Mouse (Mus musculus) heart, embryonic 13.5 days (tissue): ENCODE results near the gene Banf2. TPM values are rescaled to one million over a fixed set of nuclear protein-coding genes. Genes with fewer than 3 reads are reported as not detected.

Experiments
- ATAC-seq: fragments of 200-750 bp; cut with Nextera tagmentation; 2 replicates; pipeline ENCODE4 v1.8.0; 2017; ENCODE audit warnings: moderate TSS enrichment; ENCODE audit not compliant: insufficient number of reproducible peaks, low FRiP score, low TSS enrichment; ENCODE audit errors: extremely low read depth
- H3K27ac ChIP-seq: fragments of 300-500 bp; sonication (generic); replicated peaks from 2 replicates; pipeline ENCODE4 v1.5.1; 2015; ENCODE audit warnings: moderate library complexity, mild to moderate bottlenecking, inconsistent platforms
- H3K27me3 ChIP-seq: fragments of 300-500 bp; sonication (generic); replicated peaks from 2 replicates; pipeline ENCODE4 v1.6.1; 2015; ENCODE audit warnings: mild to moderate bottlenecking, inconsistent platforms
- H3K36me3 ChIP-seq: fragments of 300-500 bp; sonication (generic); 2 replicates; pipeline ENCODE4 v1.6.1; 2015; ENCODE audit warnings: mild to moderate bottlenecking, inconsistent platforms
- H3K4me1 ChIP-seq: fragments of 300-500 bp; sonication (generic); 2 replicates; pipeline ENCODE4 v1.6.1; 2015; ENCODE audit warnings: inconsistent platforms
- H3K4me2 ChIP-seq: fragments of 300-500 bp; sonication (generic); 2 replicates; pipeline ENCODE4 v1.6.1; 2015; ENCODE audit warnings: inconsistent platforms, mild to moderate bottlenecking, moderate library complexity
- H3K4me3 ChIP-seq: fragments of 300-500 bp; sonication (generic); 2 replicates; pipeline ENCODE4 v1.5.1; 2015; ENCODE audit warnings: moderate library complexity, mild to moderate bottlenecking, inconsistent platforms
- H3K9ac ChIP-seq: fragments of 300-500 bp; sonication (generic); 2 replicates; pipeline ENCODE4 v1.6.1; 2015; ENCODE audit warnings: inconsistent platforms, mild to moderate bottlenecking, moderate library complexity
- H3K9me3 ChIP-seq: fragments of 300-500 bp; sonication (generic); 2 replicates; pipeline ENCODE4 v1.6.1; 2016; ENCODE audit warnings: inconsistent platforms
- WGBS: fragments of 180-500 bp; shearing (Covaris S2); methylation state at CpG from one replicate; pipeline ENCODE4 v1.1.7; 2015; ENCODE audit warnings: mixed read lengths; 5-methylcytosine and 5-hydroxymethylcytosine counted together
- polyA plus RNA-seq: library from polyadenylated mRNA; unstranded; fragments of >200 nt; fragmentation: Nextera tagmentation; extraction: Ambion mirVana; gene quantifications from 2 replicates; pipeline ENCODE4 v1.2.1, GENCODE M21; 2015

Gene Banf2
- polyA plus RNA-seq, 1 experiment from 2014 or later = not detected

- Histone ChIP-seq H3K4me1 (no peaks in the 10 kb centered on the region), H3K36me3 (no peaks in the 10 kb centered on the region), H3K27me3 (no peaks in the 10 kb centered on the region), H3K4me2 (no peak overlapping the region), H3K4me3 (no peak overlapping the region), H3K9me3 (no peaks in the 10 kb centered on the region), H3K27ac (no peak overlapping the region), H3K9ac (no peak overlapping the region)
- WGBS = 79% methylated on average over 4 of the region's 4 CpGs
- ATAC-seq = no peak
Measured at GRCm38 (mm10) chr2:144069663-144070062, 36.8 kb downstream of the Banf2 start.

- H3K27me3 ChIP-seq = no peaks in the 10 kb centered on the region
- no peaks in the 10 kb centered on the region for H3K4me1 ChIP-seq
- no peak overlapping the region for H3K27ac ChIP-seq
- no peak overlapping the region for H3K4me2 ChIP-seq
- no peaks in the 10 kb centered on the region for H3K36me3 ChIP-seq
- no peak overlapping the region for H3K4me3 ChIP-seq
- 39% methylated on average over 7 of the region's 7 CpGs for WGBS
- no peak overlapping the region for H3K9ac ChIP-seq
- ATAC-seq = no peak
- H3K9me3 ChIP-seq = no peaks in the 10 kb centered on the region
Measured at GRCm38 (mm10) chr2:144070479-144070878, 37.6 kb downstream of the Banf2 start.

- ATAC-seq = no peak
Measured at GRCm38 (mm10) chr2:144072642-144073041, 39.8 kb downstream of the Banf2 start.

GRCm38 (mm10) chr2:144074059-144074458 is 41.2 kb downstream of the Banf2 start:
- no peak for ATAC-seq
- no peak overlapping the region for H3K27ac ChIP-seq
- no peaks in the 10 kb centered on the region for H3K9me3 ChIP-seq
- peaks cover 5% of the 10 kb centered on the region for H3K4me1 ChIP-seq
- H3K36me3 ChIP-seq = no peaks in the 10 kb centered on the region
- no peak overlapping the region for H3K9ac ChIP-seq
- 88% methylated on average over 5 of the region's 5 CpGs for WGBS
- H3K27me3 ChIP-seq = 0 out of 2 replicates have a peak, but pooled peaks cover 3% of the 10 kb centered on the region
- H3K4me3 ChIP-seq = no peak overlapping the region
- no peak overlapping the region for H3K4me2 ChIP-seq

More at GRCm38 (mm10) chr2:144072642-144073041, 39.8 kb downstream of the Banf2 start:
- H3K36me3 ChIP-seq = no peaks in the 10 kb centered on the region
- H3K4me3 ChIP-seq = no peak overlapping the region
- no peak overlapping the region for H3K9ac ChIP-seq
- H3K27me3 ChIP-seq = no peaks in the 10 kb centered on the region
- 47% methylated on average over 7 of the region's 7 CpGs for WGBS
- H3K4me2 ChIP-seq = no peak overlapping the region
- no peaks in the 10 kb centered on the region for H3K9me3 ChIP-seq
- H3K4me1 ChIP-seq = peaks cover 5% of the 10 kb centered on the region
- H3K27ac ChIP-seq = no peak overlapping the region

- Histone ChIP-seq H3K27me3 (0 out of 2 replicates have a peak, but pooled peaks cover 3% of the 10 kb centered on the region), H3K4me1 (peaks cover 5% of the 10 kb centered on the region), H3K9me3 (no peaks in the 10 kb centered on the region), H3K4me3 (no peak overlapping the region), H3K9ac (no peak overlapping the region), H3K27ac (no peak overlapping the region), H3K4me2 (no peak overlapping the region), H3K36me3 (no peaks in the 10 kb centered on the region)
- ATAC-seq = no peak
- WGBS = 39% methylated on average over 2 of the region's 2 CpGs
Measured at GRCm38 (mm10) chr2:144076625-144077024, 43.8 kb downstream of the Banf2 start.

- no peak for ATAC-seq
- H3K9ac ChIP-seq = no peak overlapping the region
- H3K4me3 ChIP-seq = no peak overlapping the region
- H3K9me3 ChIP-seq = no peaks in the 10 kb centered on the region
- peaks cover 5% of the 10 kb centered on the region for H3K4me1 ChIP-seq
- 0 out of 2 replicates have a peak, but pooled peaks cover 3% of the 10 kb centered on the region for H3K27me3 ChIP-seq
- 82% methylated on average over 3 of the region's 3 CpGs for WGBS
- no peak overlapping the region for H3K4me2 ChIP-seq
- no peak overlapping the region for H3K27ac ChIP-seq
- no peaks in the 10 kb centered on the region for H3K36me3 ChIP-seq
Measured at GRCm38 (mm10) chr2:144078897-144079296, 46.0 kb downstream of the Banf2 start.

- ATAC-seq = peak; percentile 54; the same call in 1 of the 2 replicates
- Histone ChIP-seq H3K27me3 (peaks cover 35% of the 10 kb centered on the region), H3K4me1 (peaks cover 16% of the 10 kb centered on the region), H3K9ac (no peak overlapping the region), H3K27ac (peak overlapping the region; percentile 73), H3K4me3 (no peak overlapping the region), H3K9me3 (no peaks in the 10 kb centered on the region), H3K4me2 (peak overlapping the region; percentile 11; the same call in 1 of the 2 replicates), H3K36me3 (no peaks in the 10 kb centered on the region)
- 22% methylated on average over 18 of the region's 18 CpGs for WGBS
Measured at GRCm38 (mm10) chr2:144086183-144086847, 53.5 kb downstream of the Banf2 start.

- ATAC-seq = no peak
- no peak overlapping the region for H3K4me2 ChIP-seq
- peaks cover 16% of the 10 kb centered on the region for H3K4me1 ChIP-seq
- 26% methylated on average over 9 of the region's 9 CpGs for WGBS
- H3K9me3 ChIP-seq = no peaks in the 10 kb centered on the region
- no peaks in the 10 kb centered on the region for H3K36me3 ChIP-seq
- H3K27me3 ChIP-seq = peaks cover 41% of the 10 kb centered on the region
- no peak overlapping the region for H3K9ac ChIP-seq
- H3K4me3 ChIP-seq = no peak overlapping the region
- H3K27ac ChIP-seq = no peak overlapping the region
Measured at GRCm38 (mm10) chr2:144087899-144088584, 55.2 kb downstream of the Banf2 start.

- H3K4me1 ChIP-seq = peaks cover 3% of the 10 kb centered on the region
- no peak overlapping the region for H3K27ac ChIP-seq
- H3K4me3 ChIP-seq = no peak overlapping the region
- H3K27me3 ChIP-seq = peaks cover 28% of the 10 kb centered on the region
- H3K9ac ChIP-seq = no peak overlapping the region
- no peaks in the 10 kb centered on the region for H3K9me3 ChIP-seq
- H3K4me2 ChIP-seq = no peak overlapping the region
- 71% methylated on average over 4 of the region's 4 CpGs for WGBS
- H3K36me3 ChIP-seq = no peaks in the 10 kb centered on the region
- ATAC-seq = no peak
Measured at GRCm38 (mm10) chr2:144092767-144093166, 59.9 kb downstream of the Banf2 start.

GRCm38 (mm10) chr2:144094721-144095120 is 61.9 kb downstream of the Banf2 start:
- 71% methylated on average over 1 of the region's 1 CpGs for WGBS
- H3K4me1 ChIP-seq = no peaks in the 10 kb centered on the region
- no peak overlapping the region for H3K27ac ChIP-seq
- H3K36me3 ChIP-seq = no peaks in the 10 kb centered on the region
- no peak overlapping the region for H3K9ac ChIP-seq
- H3K4me3 ChIP-seq = no peak overlapping the region
- ATAC-seq = no peak
- H3K9me3 ChIP-seq = no peaks in the 10 kb centered on the region
- H3K27me3 ChIP-seq = peaks cover 14% of the 10 kb centered on the region
- H3K4me2 ChIP-seq = no peak overlapping the region

- H3K27ac ChIP-seq = peak overlapping the region; percentile 43
- H3K27me3 ChIP-seq = peaks cover 25% of the 10 kb centered on the region
- 0 out of 2 replicates have a peak overlapping the region, but pooled peaks have one; percentile 10 for H3K4me2 ChIP-seq
- H3K36me3 ChIP-seq = no peaks in the 10 kb centered on the region
- no peak overlapping the region for H3K4me3 ChIP-seq
- peaks cover 12% of the 10 kb centered on the region for H3K4me1 ChIP-seq
- H3K9me3 ChIP-seq = no peaks in the 10 kb centered on the region; the same call in 1 of the 2 replicates
- H3K9ac ChIP-seq = no peak overlapping the region
- WGBS = 56% methylated on average over 13 of the region's 13 CpGs
- ATAC-seq = no peak
Measured at GRCm38 (mm10) chr2:144101463-144101961, 68.7 kb downstream of the Banf2 start.
